Mouse (Mus musculus): ENCODE results near the gene Cep131. TPM values are rescaled to one million over a fixed set of nuclear protein-coding genes. Genes with fewer than 3 reads are reported as not detected.

Cep131 gene
- 194 and 411 TPM in 2 replicates for total RNA-seq (2021)
- long read RNA-seq, transcript Cep131-201 (26 exons, 3,578 nt) = major isoform, 38 of 121 reads
- long read RNA-seq, partial matches to known transcripts = 49 of 121 reads
- long read RNA-seq, other reads (novel, unspliced or antisense) = 34 of 121 reads

- DNase-seq = peak; percentile 97
Observed at GRCm38 (mm10) chr11:120086702-120087152, at the start of gene Cep131. Gene Cep131 (minus strand): TSS chr11:120086827.

GRCm38 (mm10) chr11:120136195-120136594 is 49.6 kb upstream of the Cep131 start:
- DNase-seq = no peak

GRCm38 (mm10) chr11:120134847-120135530 is 48.4 kb upstream of the Cep131 start:
- DNase-seq = no peak

- no peak for DNase-seq
Observed at GRCm38 (mm10) chr11:120134148-120134547, 47.5 kb upstream of the Cep131 start.

GRCm38 (mm10) chr11:120129281-120129680 is 42.7 kb upstream of the Cep131 start:
- no peak for DNase-seq

- DNase-seq = no peak
Observed at GRCm38 (mm10) chr11:120126845-120127244, 40.2 kb upstream of the Cep131 start.

- peak; percentile 50 for DNase-seq
Observed at GRCm38 (mm10) chr11:120122126-120122525, 35.5 kb upstream of the Cep131 start.

GRCm38 (mm10) chr11:120120642-120121420 is 34.2 kb upstream of the Cep131 start:
- peak; percentile 76 for DNase-seq

GRCm38 (mm10) chr11:120119936-120120541 is 33.4 kb upstream of the Cep131 start:
- no peak for DNase-seq

- DNase-seq = no peak
Observed at GRCm38 (mm10) chr11:120119108-120119507, 32.5 kb upstream of the Cep131 start.

GRCm38 (mm10) chr11:120117626-120118025 is 31.0 kb upstream of the Cep131 start:
- DNase-seq = no peak

- DNase-seq = no peak
Observed at GRCm38 (mm10) chr11:120114488-120115215, 28.0 kb upstream of the Cep131 start.

- DNase-seq = no peak
Observed at GRCm38 (mm10) chr11:120112136-120112535, 25.5 kb upstream of the Cep131 start.

GRCm38 (mm10) chr11:120111033-120111432 is 24.4 kb upstream of the Cep131 start:
- peak; percentile 62 for DNase-seq

- DNase-seq = no peak
Observed at GRCm38 (mm10) chr11:120110554-120110953, 23.9 kb upstream of the Cep131 start.

- no peak for DNase-seq
Observed at GRCm38 (mm10) chr11:120109558-120110210, 23.1 kb upstream of the Cep131 start.

- no peak for DNase-seq
Observed at GRCm38 (mm10) chr11:120107796-120108195, 21.2 kb upstream of the Cep131 start.

GRCm38 (mm10) chr11:120107026-120107425 is 20.4 kb upstream of the Cep131 start:
- no peak for DNase-seq

GRCm38 (mm10) chr11:120103431-120103997 is 16.9 kb upstream of the Cep131 start:
- no peak for DNase-seq

GRCm38 (mm10) chr11:120101036-120101435 is 14.4 kb upstream of the Cep131 start:
- peak; percentile 43 for DNase-seq

Data from adrenal gland, postnatal 25 days (tissue).